Mouse (Mus musculus) olfactory bulb, adult 2 months (tissue): ENCODE measurements around the gene Ift122.

ENCODE experiments used
- CTCF ChIP-seq: fragments of 200-500 bp; IDR thresholded peaks from 2 replicates; pipeline ENCODE4 v1.5.1; 2012; ENCODE audit warnings: low read depth, mild to moderate bottlenecking, low read length, moderate library complexity; ENCODE audit not compliant: insufficient read depth
- POLR2A ChIP-seq: fragments of 200-500 bp; IDR thresholded peaks from 2 replicates; pipeline ENCODE4 v1.6.1; 2012; ENCODE audit warnings: mild to moderate bottlenecking, low read depth, low read length, moderate library complexity; ENCODE audit not compliant: insufficient read depth

- TF ChIP-seq CTCF: no peak
- TF ChIP-seq POLR2A: no peak
These were observed 63.3 kb downstream of the Ift122 start for GRCm38 (mm10) chr6:115916611-115917010.
